Mouse (Mus musculus) liver, adult 2 months (tissue): ENCODE measurements at regions not wholly inside any gene's neighbourhood (a gene's known extent, or its start where the extent isn't known, plus 50 kb on each side); places are given as distances from the start of the nearest gene placed in this dataset.

Experiments
- DNase-seq: peaks from one replicate; pipeline ENCODE4 v3.0.0-alpha.2; 2011; ENCODE audit warnings: low read depth, low spot score; ENCODE audit errors: extremely low read depth
- H3K27ac ChIP-seq: fragments of 200-500 bp; replicated peaks from 2 replicates; pipeline ENCODE4 v1.5.1; 2012; ENCODE audit warnings: low read depth, mild to moderate bottlenecking, control low read depth, inconsistent platforms, low read length; ENCODE audit not compliant: insufficient read depth
- H3K27me3 ChIP-seq: fragments of 200-500 bp; 2 replicates; pipeline ENCODE4 v1.6.1; 2012; ENCODE audit warnings: mild to moderate bottlenecking, moderate library complexity, low read length, inconsistent platforms; ENCODE audit not compliant: control insufficient read depth, insufficient read depth
- H3K36me3 ChIP-seq: fragments of 200-500 bp; 2 replicates; pipeline ENCODE4 v1.6.1; 2012; ENCODE audit warnings: low read length, inconsistent platforms; ENCODE audit not compliant: control insufficient read depth, insufficient read depth
- H3K4me1 ChIP-seq: fragments of 200-500 bp; 2 replicates; pipeline ENCODE4 v1.6.1; 2011; ENCODE audit warnings: low read length; ENCODE audit not compliant: control insufficient read depth, insufficient read depth
- H3K4me3 ChIP-seq: fragments of 200-500 bp; 2 replicates; pipeline ENCODE4 v1.5.1; 2011; ENCODE audit warnings: low read depth, mild to moderate bottlenecking, control low read depth, low read length, moderate library complexity; ENCODE audit not compliant: insufficient read depth
- H3K79me2 ChIP-seq: fragments of 200-500 bp; 2 replicates; pipeline ENCODE4 v1.6.1; 2012; ENCODE audit warnings: inconsistent platforms, mild to moderate bottlenecking, low read length, moderate library complexity; ENCODE audit not compliant: control insufficient read depth, insufficient read depth
- H3K9ac ChIP-seq: fragments of 200-500 bp; 2 replicates; pipeline ENCODE4 v1.6.1; 2012; ENCODE audit warnings: low read depth, mild to moderate bottlenecking, control low read depth, inconsistent platforms, low read length
- CTCF ChIP-seq: fragments of 200-500 bp; IDR thresholded peaks from 2 replicates; pipeline ENCODE4 v1.5.1; 2011; ENCODE audit warnings: low read depth, low read length, control low read depth
- POLR2A ChIP-seq: fragments of 200-500 bp; IDR thresholded peaks from 2 replicates; pipeline ENCODE4 v1.6.1; 2011; ENCODE audit warnings: low read length, control low read depth; ENCODE audit not compliant: insufficient read depth; ENCODE audit errors: extremely low read depth
- WGBS: fragments of 180-500 bp; shearing (Covaris S2); methylation state at CpG from one replicate; pipeline ENCODE4 v1.1.7; 2018; 5-methylcytosine and 5-hydroxymethylcytosine counted together

GRCm38 (mm10) chr11:20937942-20938341 is 107.1 kb upstream of the Lgalsl start:
- H3K4me1 ChIP-seq = peaks cover 14% of the 10 kb centered on the region
- no peaks in the 10 kb centered on the region for H3K27me3 ChIP-seq
- WGBS = 94% methylated on average over 4 of the region's 4 CpGs
- H3K27ac ChIP-seq = no peak overlapping the region
- DNase-seq = no peak
- H3K36me3 ChIP-seq = no peaks in the 10 kb centered on the region
- H3K79me2 ChIP-seq = no peaks in the 10 kb centered on the region
- no peak overlapping the region for H3K4me3 ChIP-seq
- H3K9ac ChIP-seq = no peak overlapping the region
- no peak for TF ChIP-seq POLR2A
- TF ChIP-seq CTCF = no peak

- no peak overlapping the region for H3K9ac ChIP-seq
- H3K79me2 ChIP-seq = no peaks in the 10 kb centered on the region
- WGBS = 84% methylated on average over 4 of the region's 4 CpGs
- H3K4me1 ChIP-seq = peaks cover 12% of the 10 kb centered on the region
- no peak overlapping the region for H3K4me3 ChIP-seq
- no peak for DNase-seq
- TF ChIP-seq POLR2A (no peak), CTCF (no peak)
- H3K27me3 ChIP-seq = no peaks in the 10 kb centered on the region
- H3K27ac ChIP-seq = no peak overlapping the region
- H3K36me3 ChIP-seq = no peaks in the 10 kb centered on the region
Measured at GRCm38 (mm10) chr11:20939644-20940043, 108.8 kb upstream of the Lgalsl start.

GRCm38 (mm10) chr11:20941546-20941945 is 110.7 kb upstream of the Lgalsl start:
- Histone ChIP-seq H3K4me3 (no peak overlapping the region), H3K27ac (no peak overlapping the region)

GRCm38 (mm10) chr11:20955561-20955960 is 124.7 kb upstream of the Lgalsl start:
- DNase-seq = no peak
- no peaks in the 10 kb centered on the region for H3K27me3 ChIP-seq
- no peak overlapping the region for H3K27ac ChIP-seq
- TF ChIP-seq POLR2A (no peak), CTCF (no peak)
- H3K36me3 ChIP-seq = no peaks in the 10 kb centered on the region
- 89% methylated on average over 8 of the region's 8 CpGs for WGBS
- H3K4me1 ChIP-seq = no peaks in the 10 kb centered on the region
- no peak overlapping the region for H3K4me3 ChIP-seq
- H3K79me2 ChIP-seq = no peaks in the 10 kb centered on the region
- H3K9ac ChIP-seq = no peak overlapping the region

More at GRCm38 (mm10) chr11:20941546-20941945, 110.7 kb upstream of the Lgalsl start:
- H3K79me2 ChIP-seq = no peaks in the 10 kb centered on the region
- no peaks in the 10 kb centered on the region for H3K27me3 ChIP-seq
- no peaks in the 10 kb centered on the region for H3K4me1 ChIP-seq
- no peak overlapping the region for H3K9ac ChIP-seq
- no peaks in the 10 kb centered on the region for H3K36me3 ChIP-seq
- no peak for TF ChIP-seq CTCF
- WGBS = 79% methylated on average over 4 of the region's 4 CpGs
- no peak for DNase-seq

GRCm38 (mm10) chr11:20957766-20958165 is 126.9 kb upstream of the Lgalsl start:
- 85% methylated on average over 2 of the region's 2 CpGs for WGBS
- H3K27me3 ChIP-seq = no peaks in the 10 kb centered on the region
- no peaks in the 10 kb centered on the region for H3K4me1 ChIP-seq
- no peak overlapping the region for H3K27ac ChIP-seq
- DNase-seq = no peak
- no peak overlapping the region for H3K9ac ChIP-seq
- TF ChIP-seq CTCF = no peak
- TF ChIP-seq POLR2A = no peak
- H3K36me3 ChIP-seq = no peaks in the 10 kb centered on the region
- H3K4me3 ChIP-seq = no peak overlapping the region
- no peaks in the 10 kb centered on the region for H3K79me2 ChIP-seq

GRCm38 (mm10) chr11:20958233-20958632 is 127.4 kb upstream of the Lgalsl start:
- Histone ChIP-seq H3K79me2 (no peaks in the 10 kb centered on the region), H3K27ac (no peak overlapping the region), H3K36me3 (no peaks in the 10 kb centered on the region), H3K4me1 (no peaks in the 10 kb centered on the region), H3K4me3 (no peak overlapping the region), H3K9ac (no peak overlapping the region), H3K27me3 (no peaks in the 10 kb centered on the region)
- 34% methylated on average over 5 of the region's 5 CpGs for WGBS
- TF ChIP-seq CTCF (no peak), POLR2A (no peak)
- peak; percentile 18 for DNase-seq
